Mouse (Mus musculus) limb, embryonic 12.5 days (tissue): ENCODE measurements around the gene Fam222a. TPM values are rescaled to one million over a fixed set of nuclear protein-coding genes. Genes with fewer than 3 reads are reported as not detected.

Source experiments
- ATAC-seq: fragments of 200-750 bp; cut with Nextera tagmentation; 2 replicates; pipeline ENCODE4 v1.8.0; 2017; ENCODE audit warnings: low read depth, moderate TSS enrichment; ENCODE audit not compliant: insufficient number of reproducible peaks, insufficient read depth, low FRiP score, low TSS enrichment
- H3K27ac ChIP-seq: fragments of 300-500 bp; sonication (generic); 2 replicates; pipeline ENCODE4 v1.5.1; 2016; ENCODE audit warnings: mild to moderate bottlenecking, moderate library complexity
- H3K27me3 ChIP-seq: fragments of 300-500 bp; sonication (generic); 2 replicates; pipeline ENCODE4 v1.6.1; 2016; ENCODE audit warnings: mild to moderate bottlenecking, moderate library complexity
- H3K36me3 ChIP-seq: fragments of 300-500 bp; sonication (generic); 2 replicates; pipeline ENCODE4 v1.6.1; 2016; ENCODE audit warnings: mild to moderate bottlenecking, moderate library complexity
- H3K4me1 ChIP-seq: fragments of 300-500 bp; sonication (generic); replicated peaks from 2 replicates; pipeline ENCODE4 v1.6.1; 2016
- H3K4me2 ChIP-seq: fragments of 300-500 bp; sonication (generic); 2 replicates; pipeline ENCODE4 v1.6.1; 2016; ENCODE audit warnings: mild to moderate bottlenecking, moderate library complexity
- H3K4me3 ChIP-seq: fragments of 300-500 bp; sonication (generic); replicated peaks from 2 replicates; pipeline ENCODE4 v1.5.1; 2016; ENCODE audit warnings: mild to moderate bottlenecking
- H3K9ac ChIP-seq: fragments of 300-500 bp; sonication (generic); replicated peaks from 2 replicates; pipeline ENCODE4 v1.6.1; 2016; ENCODE audit warnings: mild to moderate bottlenecking, moderate library complexity
- H3K9me3 ChIP-seq: fragments of 300-500 bp; sonication (generic); 2 replicates; pipeline ENCODE4 v1.6.1; 2016; ENCODE audit warnings: mild to moderate bottlenecking, moderate library complexity
- whole genome bisulfite sequencing: fragments of 180-500 bp; shearing (Covaris S2); methylation state at CpG from one replicate; pipeline ENCODE4 v1.1.7; 2016; 5-methylcytosine and 5-hydroxymethylcytosine counted together
- polyA plus RNA-seq: library from polyadenylated mRNA; unstranded; fragments of >200 nt; fragmentation: Nextera tagmentation; extraction: Ambion mirVana; gene quantifications from 2 replicates; pipeline ENCODE4 v1.2.1, GENCODE M21; 2016

Gene Fam222a
- polyA plus RNA-seq, 1 experiment from 2014 or later = 1.7 TPM

- Histone ChIP-seq H3K27me3 (peaks cover 63% of the 10 kb centered on the region), H3K27ac (no peak overlapping the region), H3K4me2 (no peak overlapping the region), H3K36me3 (no peaks in the 10 kb centered on the region), H3K4me1 (peaks cover 26% of the 10 kb centered on the region), H3K4me3 (no peak overlapping the region), H3K9me3 (no peaks in the 10 kb centered on the region), H3K9ac (no peak overlapping the region)
- WGBS = 84% methylated on average over 5 of the region's 5 CpGs
- no peak for ATAC-seq
These were observed 87.9 kb downstream of the Fam222a start for GRCm38 (mm10) chr5:114655721-114656120.

- WGBS = 85% methylated on average over 7 of the region's 7 CpGs
- ATAC-seq = no peak
- peaks cover 65% of the 10 kb centered on the region for H3K27me3 ChIP-seq
- no peaks in the 10 kb centered on the region for H3K9me3 ChIP-seq
- H3K27ac ChIP-seq = no peak overlapping the region
- no peaks in the 10 kb centered on the region for H3K36me3 ChIP-seq
- no peak overlapping the region for H3K9ac ChIP-seq
- no peak overlapping the region for H3K4me3 ChIP-seq
- H3K4me1 ChIP-seq = peaks cover 20% of the 10 kb centered on the region
- no peak overlapping the region for H3K4me2 ChIP-seq
These were observed 88.5 kb downstream of the Fam222a start for GRCm38 (mm10) chr5:114656305-114656704.

- Histone ChIP-seq H3K36me3 (no peaks in the 10 kb centered on the region), H3K4me2 (peak overlapping the region; percentile 94), H3K27ac (no peak overlapping the region), H3K4me3 (peak overlapping the region; percentile 57), H3K4me1 (peaks cover 15% of the 10 kb centered on the region), H3K9ac (no peak overlapping the region; the same call in 1 of the 2 replicates), H3K9me3 (no peaks in the 10 kb centered on the region), H3K27me3 (peaks cover 65% of the 10 kb centered on the region)
- no peak for ATAC-seq
- 26% methylated on average over 10 of the region's 10 CpGs for WGBS
These were observed 89.6 kb downstream of the Fam222a start for GRCm38 (mm10) chr5:114657426-114657825.

GRCm38 (mm10) chr5:114658255-114658654 lies 90.4 kb downstream of the Fam222a start, which contains the start of gene Trpv4:
Trpv4 (minus strand) TSS chr5:114658421.
- H3K27ac ChIP-seq = no peak within 1 kb of the TSS
- H3K9me3 ChIP-seq = no peaks in the 10 kb centered on the region
- peak within 1 kb of the TSS; percentile 57 for H3K4me3 ChIP-seq
- peaks cover 15% of the 10 kb centered on the region for H3K4me1 ChIP-seq
- H3K9ac ChIP-seq = peak within 1 kb of the TSS; percentile 59
- peaks cover 62% of the 10 kb centered on the region for H3K27me3 ChIP-seq
- H3K36me3 ChIP-seq = no peaks in the 10 kb centered on the region
- peak within 1 kb of the TSS; percentile 94 for H3K4me2 ChIP-seq
- under 1% methylated on average over 44 of the region's 47 CpGs for WGBS
- 0 out of 2 replicates have a peak, but pooled peaks have one; percentile 13 for ATAC-seq

- Histone ChIP-seq H3K36me3 (no peaks in the 10 kb centered on the region), H3K4me2 (no peak overlapping the region), H3K9me3 (no peaks in the 10 kb centered on the region), H3K9ac (no peak overlapping the region), H3K4me1 (peaks cover 28% of the 10 kb centered on the region), H3K27ac (no peak overlapping the region), H3K27me3 (peaks cover 56% of the 10 kb centered on the region), H3K4me3 (no peak overlapping the region)
- no peak for ATAC-seq
- 64% methylated on average over 6 of the region's 6 CpGs for WGBS
These were observed 93.2 kb downstream of the Fam222a start for GRCm38 (mm10) chr5:114661029-114661428.

Other genes starting within 250 kb of the Fam222a start
- gene Kctd10, start 187.5 kb upstream of the Fam222a start, polyA plus RNA-seq = 84.0 and 86.7 TPM in 2 replicates
- gene Ube3b, start 187.4 kb upstream of the Fam222a start, polyA plus RNA-seq = 49.2 and 55.0 TPM in 2 replicates
- 36.0 and 39.9 TPM in 2 replicates for gene Mmab, start 124.0 kb upstream of the Fam222a start, polyA plus RNA-seq
- gene Mvk, start 123.7 kb upstream of the Fam222a start, polyA plus RNA-seq = 37.5 and 40.1 TPM in 2 replicates
- 2.5 and 3.4 TPM in 2 replicates for gene Trpv4, start 90.4 kb downstream of the Fam222a start, polyA plus RNA-seq
- gene Gltp, start 123.0 kb downstream of the Fam222a start, polyA plus RNA-seq = 69.5 and 75.3 TPM in 2 replicates
- gene Tchp, start 139.7 kb downstream of the Fam222a start, polyA plus RNA-seq = 21.0 and 22.1 TPM in 2 replicates
- gene Ankrd13a, start 206.7 kb downstream of the Fam222a start, polyA plus RNA-seq = 52.9 and 58.5 TPM in 2 replicates
- gene Git2, start 207.5 kb downstream of the Fam222a start, polyA plus RNA-seq = 46.8 and 48.8 TPM in 2 replicates